Mouse (Mus musculus) liver, postnatal 0 days (tissue): ENCODE data around the gene Spin1. TPM values are rescaled to one million over a fixed set of nuclear protein-coding genes. Genes with fewer than 3 reads are reported as not detected.

Experiments
- ATAC-seq: fragments of 200-750 bp; cut with Nextera tagmentation; 2 replicates; pipeline ENCODE4 v1.8.0; 2017; ENCODE audit warnings: mild to moderate bottlenecking, moderate library complexity
- DNase-seq: peaks from one replicate; pipeline ENCODE4 v3.0.0-alpha.2; 2016
- H3K27ac ChIP-seq: fragments of 300-500 bp; sonication (generic); 2 replicates; pipeline ENCODE4 v1.5.1; 2014; ENCODE audit warnings: antibody characterized with exemption, moderate library complexity, mild to moderate bottlenecking, low read depth
- H3K27me3 ChIP-seq: fragments of 300-500 bp; sonication (generic); 2 replicates; pipeline ENCODE4 v1.6.1; 2014; ENCODE audit warnings: low read length, control low read depth, mixed read lengths; ENCODE audit not compliant: insufficient read depth
- H3K36me3 ChIP-seq: fragments of 300-500 bp; sonication (generic); replicated peaks from 2 replicates; pipeline ENCODE4 v1.6.1; 2014; ENCODE audit warnings: mild to moderate bottlenecking, control low read depth, low read length, moderate library complexity, mixed read lengths; ENCODE audit not compliant: insufficient read depth
- H3K4me1 ChIP-seq: fragments of 300-500 bp; sonication (generic); 2 replicates; pipeline ENCODE4 v1.6.1; 2014; ENCODE audit warnings: antibody characterized with exemption, mild to moderate bottlenecking, control low read depth; ENCODE audit not compliant: insufficient read depth
- H3K4me2 ChIP-seq: fragments of 300-500 bp; sonication (generic); 2 replicates; pipeline ENCODE4 v1.6.1; 2014; ENCODE audit warnings: low read depth, mild to moderate bottlenecking, low read length, moderate library complexity, mixed read lengths
- H3K4me3 ChIP-seq: fragments of 300-500 bp; sonication (generic); 2 replicates; pipeline ENCODE4 v1.5.1; 2014; ENCODE audit warnings: low read depth, low read length
- H3K9ac ChIP-seq: fragments of 300-500 bp; sonication (generic); replicated peaks from 2 replicates; pipeline ENCODE4 v1.6.1; 2014; ENCODE audit warnings: mild to moderate bottlenecking, moderate library complexity
- H3K9me3 ChIP-seq: fragments of 300-500 bp; sonication (generic); 2 replicates; pipeline ENCODE4 v1.6.1; 2016; ENCODE audit warnings: mild to moderate bottlenecking, control low read depth, low read length, mixed read lengths
- CTCF ChIP-seq: sonication (generic); IDR thresholded peaks from 2 replicates; pipeline ENCODE4 v1.5.1; 2016; ENCODE audit warnings: antibody characterized with exemption, low read depth
- EP300 ChIP-seq: IDR thresholded peaks from 2 replicates; pipeline ENCODE4 v1.6.1; 2016; ENCODE audit warnings: antibody characterized with exemption, low read depth, mild to moderate bottlenecking
- WGBS: fragments of 180-500 bp; shearing (Covaris S2); extraction: QIAGEN DNeasy Blood & Tissue Kit; methylation state at CpG from one replicate; pipeline ENCODE4 v1.1.7; 2014; ENCODE audit not compliant: insufficient replicate concordance; 5-methylcytosine and 5-hydroxymethylcytosine counted together
- polyA plus RNA-seq: library from polyadenylated mRNA; unstranded; fragments of >200 nt; fragmentation: Nextera tagmentation; extraction: Ambion mirVana; gene quantifications from 2 replicates; pipeline ENCODE4 v1.2.1, GENCODE M21; 2015

The Spin1 gene
- polyA plus RNA-seq, 1 experiment from 2014 or later, result 12.6 TPM

DNA sequence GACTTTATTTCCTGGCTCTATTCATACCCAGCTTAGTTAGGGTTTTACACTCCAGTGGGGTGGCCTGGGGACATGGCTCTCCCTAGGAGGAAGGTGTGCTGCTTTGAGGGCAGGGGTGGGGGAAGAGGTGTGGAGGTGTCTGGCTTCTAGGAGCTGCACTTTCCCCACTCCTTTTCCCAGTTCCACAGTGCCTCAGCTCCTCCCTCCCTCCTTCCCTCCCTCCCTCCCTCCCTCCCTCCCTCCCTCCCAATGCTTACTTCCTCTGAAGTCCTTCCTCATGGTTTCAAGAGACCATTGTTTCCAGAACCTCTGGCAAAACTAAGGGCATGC, 37.0 kb downstream of the Spin1 start:
- no peak overlapping the region for H3K27ac ChIP-seq
- peaks cover 24% of the 10 kb centered on the region for H3K36me3 ChIP-seq
- H3K27me3 ChIP-seq, result no peaks in the 10 kb centered on the region
- H3K9me3 ChIP-seq, result no peaks in the 10 kb centered on the region
- TF ChIP-seq CTCF, result no peak
- TF ChIP-seq EP300, result no peak
- peaks cover 7% of the 10 kb centered on the region; the same call in 1 of the 2 replicates for H3K4me1 ChIP-seq
- H3K4me2 ChIP-seq, result no peak overlapping the region
- H3K9ac ChIP-seq, result no peak overlapping the region
- no peak overlapping the region for H3K4me3 ChIP-seq
- ATAC-seq (no peak), DNase-seq (no peak)

- Histone ChIP-seq H3K4me1 (no peaks in the 10 kb centered on the region), H3K27ac (no peak overlapping the region), H3K9ac (no peak overlapping the region), H3K36me3 (peaks cover 25% of the 10 kb centered on the region), H3K27me3 (no peaks in the 10 kb centered on the region), H3K4me2 (no peak overlapping the region), H3K9me3 (no peaks in the 10 kb centered on the region), H3K4me3 (no peak overlapping the region)
- ATAC-seq (no peak), DNase-seq (no peak)
- no peak for TF ChIP-seq CTCF
- TF ChIP-seq EP300, result no peak
- 60% methylated on average over 1 of the region's 1 CpGs for WGBS
Measured at GRCm38 (mm10) chr13:51147106-51147505, 46.4 kb downstream of the Spin1 start.

- Histone ChIP-seq H3K27ac (peak overlapping the region; percentile 57), H3K4me2 (no peak overlapping the region)
- no peak for DNase-seq
Measured at GRCm38 (mm10) chr13:51152966-51153669, 52.4 kb downstream of the Spin1 start.

DNA sequence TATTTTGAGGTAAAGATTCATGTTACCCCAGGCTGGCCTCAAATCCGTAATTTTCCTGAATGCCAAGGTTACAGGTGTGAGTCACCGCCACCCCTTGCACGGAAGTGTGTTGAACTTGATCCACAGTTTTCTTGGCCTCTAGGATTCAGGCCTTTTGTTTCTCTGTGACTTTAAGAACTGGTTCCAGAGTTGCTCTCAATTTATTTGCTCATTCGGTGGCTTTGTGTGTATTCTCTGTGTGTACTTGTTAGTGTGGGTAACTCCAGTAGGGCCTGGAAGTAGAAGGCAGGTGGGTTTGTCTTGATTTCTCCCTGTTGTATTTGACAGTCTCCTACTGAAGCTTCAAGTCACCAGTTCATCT, 53.0 kb downstream of the Spin1 start:
- TF ChIP-seq EP300 (no peak), CTCF (no peak)
- DNase-seq (no peak), ATAC-seq (peak; percentile 8; the same call in 1 of the 2 replicates)
- no peak overlapping the region for H3K4me3 ChIP-seq
- H3K27me3 ChIP-seq, result no peaks in the 10 kb centered on the region
- peaks cover 12% of the 10 kb centered on the region for H3K36me3 ChIP-seq
- no peaks in the 10 kb centered on the region for H3K9me3 ChIP-seq
- H3K4me2 ChIP-seq, result no peak overlapping the region
- H3K9ac ChIP-seq, result no peak overlapping the region
- peaks cover 4% of the 10 kb centered on the region; the same call in 1 of the 2 replicates for H3K4me1 ChIP-seq
- H3K27ac ChIP-seq, result peak overlapping the region; percentile 57
- 61% methylated on average over 4 of the region's 4 CpGs for WGBS

More at GRCm38 (mm10) chr13:51152966-51153669, 52.4 kb downstream of the Spin1 start:
- no peaks in the 10 kb centered on the region for H3K9me3 ChIP-seq
- H3K27me3 ChIP-seq, result no peaks in the 10 kb centered on the region
- TF ChIP-seq CTCF (no peak), EP300 (no peak)
- no peak overlapping the region for H3K4me3 ChIP-seq
- peaks cover 12% of the 10 kb centered on the region for H3K36me3 ChIP-seq
- H3K4me1 ChIP-seq, result peaks cover 4% of the 10 kb centered on the region; the same call in 1 of the 2 replicates
- H3K9ac ChIP-seq, result no peak overlapping the region
- peak; percentile 75 for ATAC-seq
- 58% methylated on average over 4 of the region's 4 CpGs for WGBS

DNA sequence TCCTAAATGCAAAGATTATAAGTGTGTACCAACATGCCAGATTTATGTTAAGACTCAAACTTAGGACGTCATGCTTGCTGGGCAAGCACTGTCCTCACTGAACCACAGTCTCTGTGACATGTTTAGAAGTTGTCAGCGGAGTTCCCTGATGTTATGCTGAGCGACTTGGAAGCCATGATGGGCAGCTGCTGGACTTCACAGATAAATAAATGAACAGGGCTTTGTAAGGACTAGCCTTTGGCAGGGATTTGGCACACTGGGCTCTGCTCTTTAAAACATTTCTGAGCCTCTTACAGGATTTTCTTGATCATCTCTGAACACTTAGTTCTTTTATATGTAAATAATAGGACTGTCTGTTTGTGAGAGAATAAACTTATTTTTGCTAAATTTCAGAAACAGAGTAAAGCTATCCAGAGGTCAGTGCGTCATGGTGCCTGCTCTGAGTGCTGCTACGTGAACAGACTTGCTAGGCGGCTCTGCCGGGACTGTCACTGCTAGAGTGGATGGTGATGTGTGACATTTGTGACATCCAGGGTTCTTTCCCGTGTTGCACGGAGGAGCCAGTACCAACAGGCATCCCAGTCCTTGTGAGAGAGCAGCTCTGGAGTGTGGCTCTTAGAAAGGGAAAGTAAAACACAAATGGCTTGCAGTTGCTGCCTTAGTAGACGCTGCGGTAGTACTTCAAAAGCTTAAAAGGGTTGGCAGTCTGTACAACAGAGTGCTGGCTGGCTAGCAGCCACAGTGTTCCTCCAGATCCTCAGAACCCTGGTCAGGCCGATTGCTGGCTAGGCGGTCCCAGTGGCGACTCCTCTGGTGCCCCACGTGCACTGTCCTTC, 54.7 kb downstream of the Spin1 start:
- H3K36me3 ChIP-seq, result peaks cover 6% of the 10 kb centered on the region
- H3K27me3 ChIP-seq, result no peaks in the 10 kb centered on the region
- H3K27ac ChIP-seq, result no peak overlapping the region
- TF ChIP-seq EP300 (no peak), CTCF (no peak)
- WGBS, result 86% methylated on average over 15 of the region's 15 CpGs
- no peak overlapping the region for H3K4me3 ChIP-seq
- no peak overlapping the region for H3K9ac ChIP-seq
- no peak overlapping the region for H3K4me2 ChIP-seq
- DNase-seq, result no peak
- peaks cover 4% of the 10 kb centered on the region; the same call in 1 of the 2 replicates for H3K4me1 ChIP-seq
- H3K9me3 ChIP-seq, result no peaks in the 10 kb centered on the region
- ATAC-seq, result no peak

DNA sequence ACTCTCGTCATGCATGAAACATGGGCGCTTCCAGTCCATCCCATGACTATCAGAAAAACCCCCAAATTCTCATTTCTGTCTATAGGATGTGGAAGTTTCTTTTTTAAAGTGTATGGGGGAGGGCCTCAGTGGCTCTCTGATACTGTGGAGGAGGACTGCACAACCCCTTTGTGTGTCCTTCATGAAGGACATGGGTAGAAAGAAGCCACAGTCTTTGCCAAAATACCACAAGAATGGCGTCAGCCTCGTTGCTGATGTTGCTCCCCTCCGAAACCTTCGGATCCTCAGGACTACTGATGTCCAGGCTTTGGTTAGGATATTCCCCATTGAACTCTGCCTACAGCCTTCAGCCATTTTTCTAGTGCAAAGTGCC, 55.3 kb downstream of the Spin1 start:
- WGBS, result 92% methylated on average over 6 of the region's 6 CpGs
- TF ChIP-seq CTCF (no peak), EP300 (no peak)
- peaks cover 4% of the 10 kb centered on the region; the same call in 1 of the 2 replicates for H3K4me1 ChIP-seq
- H3K36me3 ChIP-seq, result peaks cover 5% of the 10 kb centered on the region; the same call in 1 of the 2 replicates
- no peaks in the 10 kb centered on the region for H3K27me3 ChIP-seq
- no peak overlapping the region for H3K4me3 ChIP-seq
- H3K4me2 ChIP-seq, result no peak overlapping the region
- no peak overlapping the region for H3K27ac ChIP-seq
- ATAC-seq (no peak), DNase-seq (no peak)
- H3K9me3 ChIP-seq, result no peaks in the 10 kb centered on the region
- H3K9ac ChIP-seq, result no peak overlapping the region
